Mouse (Mus musculus): Measurements from ENCODE around the gene Zfp948. TPM values are rescaled to one million over a fixed set of nuclear protein-coding genes. Genes with fewer than 3 reads are reported as not detected.
A peak's percentile ranks its signal among the peaks of the same experiment; 100 is the strongest.
"Not testable (repeated sequence)": the region's sequence is repeated elsewhere in the genome, so short reads cannot be mapped to it uniquely, and the experiment has no call there.

The Zfp948 gene
- total RNA-seq, 2 experiments from 2014 or later, result 1.6 to 2.0 TPM

DNA sequence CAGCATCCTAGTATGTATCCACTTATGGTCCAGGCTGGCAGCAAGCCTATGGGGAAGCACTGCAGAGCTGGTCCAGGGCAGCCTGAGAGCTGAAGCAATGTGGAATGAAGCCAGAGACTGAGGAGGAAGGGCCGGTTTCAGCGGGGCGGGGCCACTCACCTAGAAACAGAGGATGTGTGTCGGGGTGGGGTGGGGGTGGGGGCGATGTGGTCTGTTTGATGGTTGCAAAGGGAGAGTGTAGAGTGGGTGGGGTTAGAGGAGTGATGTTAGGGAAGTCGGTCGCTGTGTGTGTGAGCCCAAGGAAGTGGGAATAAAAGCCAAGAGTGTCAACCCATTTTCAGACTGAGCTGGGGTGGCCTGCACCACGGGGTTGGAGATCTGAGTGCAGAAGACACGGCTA is 50.5 kb downstream of the Zfp948 start:
- peak; percentile 22; the same call in 1 of the 2 replicates for ATAC-seq (replicated peaks; ENCODE audit: low FRiP score, low TSS enrichment, poor library complexity, severe bottlenecking)

DNA sequence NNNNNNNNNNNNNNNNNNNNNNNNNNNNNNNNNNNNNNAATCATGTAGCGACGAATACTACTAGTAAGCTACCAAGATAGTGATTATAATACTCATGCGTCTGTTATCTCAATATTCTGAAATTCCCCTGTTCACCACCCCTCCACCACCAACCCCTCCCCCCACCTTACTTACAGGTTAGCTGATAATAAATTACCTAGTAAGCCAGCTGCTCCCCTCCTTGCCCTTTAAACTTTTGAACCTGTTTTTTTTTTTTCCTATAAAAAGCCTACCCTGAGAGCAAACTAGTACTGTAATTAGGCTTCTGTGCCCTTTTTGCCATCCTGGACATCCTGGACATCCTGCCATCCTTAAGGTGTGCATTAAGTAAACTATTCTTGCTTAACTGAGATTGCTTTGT is 56.8 kb downstream of the Zfp948 start:
- ATAC-seq (replicated peaks; ENCODE audit: low FRiP score, low TSS enrichment, poor library complexity, severe bottlenecking), result no peak

DNA sequence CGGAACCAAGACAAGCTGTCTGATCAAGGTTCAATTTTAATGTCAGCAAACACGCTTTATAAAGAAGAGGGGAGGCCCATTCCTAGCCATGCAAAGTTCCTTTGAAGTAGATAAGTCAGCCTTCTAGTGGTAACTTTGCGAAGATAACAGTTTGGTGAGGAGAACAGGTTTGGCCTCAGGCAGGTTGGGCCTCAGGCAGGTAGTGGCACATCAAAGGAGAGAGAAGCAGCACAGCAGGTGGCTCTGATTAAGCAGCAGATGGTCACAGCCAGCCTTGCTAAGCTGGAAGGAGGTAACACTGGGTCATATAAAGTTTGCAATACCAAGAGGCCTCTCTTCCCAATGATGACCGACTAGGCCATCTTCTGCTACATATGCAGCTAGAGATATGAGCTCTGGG is 69.0 kb downstream of the Zfp948 start:
- not testable (repeated sequence) for ATAC-seq (replicated peaks; ENCODE audit: low FRiP score, low TSS enrichment, poor library complexity, severe bottlenecking)

Other genes with a start within 250 kb of the Zfp948 start
- 3.8 and 4.5 TPM in 2 replicates for gene Zfp677, start 183.3 kb upstream of the Zfp948 start, total RNA-seq (2014; fragmentation: Nextera tagmentation)
- 9.0 and 11.8 TPM in 2 replicates for gene Zfp677, start 183.3 kb upstream of the Zfp948 start, total RNA-seq (2017)
- gene Zfp54, start 143.8 kb upstream of the Zfp948 start, total RNA-seq (2014; fragmentation: Nextera tagmentation), result 5.4 and 5.7 TPM in 2 replicates
- gene Zfp54, start 143.8 kb upstream of the Zfp948 start, total RNA-seq (2017), result 4.9 and 6.8 TPM in 2 replicates
- gene Zfp51, start 116.6 kb upstream of the Zfp948 start, total RNA-seq (2014; fragmentation: Nextera tagmentation), result 7.6 and 11.4 TPM in 2 replicates
- gene Zfp51, start 116.6 kb upstream of the Zfp948 start, total RNA-seq (2017), result 11.4 and 11.8 TPM in 2 replicates
- 2.8 and 6.3 TPM in 2 replicates for gene Zfp53, start 78.0 kb upstream of the Zfp948 start, total RNA-seq (2014; fragmentation: Nextera tagmentation)
- gene Zfp53, start 78.0 kb upstream of the Zfp948 start, total RNA-seq (2017), result 3.6 and 6.2 TPM in 2 replicates
- 9.9 and 12.8 TPM in 2 replicates for gene Zfp52, start 31.5 kb upstream of the Zfp948 start, total RNA-seq (2014; fragmentation: Nextera tagmentation)
- gene Zfp52, start 31.5 kb upstream of the Zfp948 start, total RNA-seq (2017), result 16.9 and 29.6 TPM in 2 replicates
- 2.5 and 2.8 TPM in 2 replicates for gene Zfp983, start 83.6 kb downstream of the Zfp948 start, total RNA-seq (2014; fragmentation: Nextera tagmentation)
- 2.4 and 4.3 TPM in 2 replicates for gene Zfp983, start 83.6 kb downstream of the Zfp948 start, total RNA-seq (2017)
- 12.7 TPM in 1 of 2 replicates, not detected in the other for gene Gm10226, start 124.9 kb downstream of the Zfp948 start, total RNA-seq (2014; fragmentation: Nextera tagmentation)
- gene Gm10226, start 124.9 kb downstream of the Zfp948 start, total RNA-seq (2017), result 69.3 TPM in 1 of 2 replicates, not detected in the other
- 8.0 and 9.4 TPM in 2 replicates for gene Zfp760, start 140.7 kb downstream of the Zfp948 start, total RNA-seq (2014; fragmentation: Nextera tagmentation)
- 6.2 and 7.2 TPM in 2 replicates for gene Zfp760, start 140.7 kb downstream of the Zfp948 start, total RNA-seq (2017)
- 4.5 and 6.3 TPM in 2 replicates for gene Zfp229, start 163.8 kb downstream of the Zfp948 start, total RNA-seq (2014; fragmentation: Nextera tagmentation)
- 3.8 and 10.1 TPM in 2 replicates for gene Zfp229, start 163.8 kb downstream of the Zfp948 start, total RNA-seq (2017)

Measured in megakaryocyte-erythroid progenitor cell, adult 5-6 weeks (primary cell).